Mouse (Mus musculus) erythroblast, adult 5-6 weeks (primary cell): Measurements from ENCODE around the gene Fau. TPM values are rescaled to one million over a fixed set of nuclear protein-coding genes. Genes with fewer than 3 reads are reported as not detected.

ENCODE experiments used
- ATAC-seq: replicated peaks from 2 replicates; pipeline ENCODE4 v1.8.0; 2016; ENCODE audit warnings: moderate number of reproducible peaks, mild to moderate bottlenecking, moderate TSS enrichment, inconsistent platforms; ENCODE audit not compliant: poor library complexity, low FRiP score, severe bottlenecking
- total RNA-seq, 2 experiments: library from RNA; stranded (forward) in 1 of 2; stranded (reverse) in 1 of 2; fragments of 150-400 nt in 1 of 2; fragments of 200-764, 138-1000 nt in 1 of 2; gene quantifications; 2 replicates each; pipeline versions ENCODE4 v1.2.3 to v1.2.4; 2015 to 2017; ENCODE audit warnings: low replicate concordance in 2 of 2

Fau gene
- total RNA-seq, 2 experiments from 2014 or later = 317 to 517 TPM

- ATAC-seq = peak; percentile 91
These were observed 10.2 kb downstream of the Fau start, which contains the start of gene Tm7sf2 for GRCm38 (mm10) chr19:6067724-6068415. Gene Tm7sf2, minus strand, starts transcription at chr19:6068373.

- no peak for ATAC-seq
These were observed 11.3 kb downstream of the Fau start for GRCm38 (mm10) chr19:6068951-6069350.

DNA sequence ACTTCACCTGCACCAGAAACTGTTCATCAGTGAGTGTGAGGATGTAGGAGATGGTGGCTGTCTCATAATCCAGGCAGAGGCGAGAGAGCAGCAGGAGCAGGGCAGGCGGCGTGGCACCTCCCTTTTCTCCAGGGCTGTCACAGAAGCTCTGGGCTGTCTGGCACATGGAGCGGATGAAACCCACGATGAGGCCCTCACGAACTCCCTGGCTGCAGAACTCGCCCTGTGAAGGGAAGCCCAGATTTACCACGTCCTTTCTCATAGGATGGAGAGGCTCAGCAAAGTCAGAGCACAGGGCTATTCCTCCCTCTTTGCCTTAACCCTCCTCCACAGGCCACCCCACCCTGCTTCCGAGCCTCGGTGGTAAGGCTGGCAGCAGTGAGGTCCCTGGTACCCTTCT lies 12.2 kb downstream of the Fau start:
- no peak for ATAC-seq

GRCm38 (mm10) chr19:6070571-6071250 lies 13.1 kb downstream of the Fau start:
- ATAC-seq = no peak

- ATAC-seq = no peak
These were observed 13.6 kb downstream of the Fau start for GRCm38 (mm10) chr19:6071261-6071660.

GRCm38 (mm10) chr19:6073889-6074288 lies 16.2 kb downstream of the Fau start:
- ATAC-seq = no peak

DNA sequence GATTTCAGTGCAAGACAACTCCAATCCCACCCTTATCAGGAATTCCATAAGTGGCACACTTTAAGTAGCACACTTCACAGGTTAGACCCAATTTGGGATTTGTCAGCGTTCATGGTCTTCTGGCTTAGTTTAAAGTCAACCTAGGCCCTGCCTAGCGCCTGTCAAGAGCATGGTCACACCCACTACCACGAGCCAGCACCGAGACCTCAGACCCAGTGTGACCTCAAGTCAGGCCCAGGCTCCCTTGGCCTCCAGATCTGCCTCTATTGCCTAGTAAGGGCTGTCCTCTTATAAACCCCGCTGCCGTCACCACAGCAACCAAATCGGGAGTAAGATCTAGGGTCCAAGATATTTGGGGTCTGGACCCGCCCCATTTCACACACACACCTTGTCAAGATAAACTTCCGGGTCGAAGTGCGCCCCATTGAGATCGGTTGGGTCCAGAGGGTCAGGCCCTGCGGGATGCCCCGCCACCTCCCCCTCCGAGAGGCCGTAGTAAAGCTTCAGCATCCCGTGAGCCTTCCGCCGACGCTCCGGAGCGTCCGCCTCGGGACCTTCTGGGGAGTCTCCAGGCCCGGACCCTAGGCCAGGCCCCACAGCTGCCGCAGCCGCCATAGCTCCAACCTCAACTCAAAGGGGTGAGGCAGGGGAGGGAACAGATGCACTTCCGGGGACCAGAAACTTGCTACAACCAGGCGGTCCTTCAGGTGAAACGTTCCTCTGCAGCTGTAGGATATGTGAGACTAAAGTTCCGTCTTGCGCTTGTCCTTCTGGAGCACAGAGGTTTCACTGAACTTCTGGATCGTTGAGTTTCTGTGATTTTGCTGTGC lies 19.1 kb downstream of the Fau start, which contains the start of gene Vps51:
TSS of gene Vps51 (minus strand) at position 668 of the 830 bp plus-strand sequence.
- ATAC-seq = peak; percentile 92

DNA sequence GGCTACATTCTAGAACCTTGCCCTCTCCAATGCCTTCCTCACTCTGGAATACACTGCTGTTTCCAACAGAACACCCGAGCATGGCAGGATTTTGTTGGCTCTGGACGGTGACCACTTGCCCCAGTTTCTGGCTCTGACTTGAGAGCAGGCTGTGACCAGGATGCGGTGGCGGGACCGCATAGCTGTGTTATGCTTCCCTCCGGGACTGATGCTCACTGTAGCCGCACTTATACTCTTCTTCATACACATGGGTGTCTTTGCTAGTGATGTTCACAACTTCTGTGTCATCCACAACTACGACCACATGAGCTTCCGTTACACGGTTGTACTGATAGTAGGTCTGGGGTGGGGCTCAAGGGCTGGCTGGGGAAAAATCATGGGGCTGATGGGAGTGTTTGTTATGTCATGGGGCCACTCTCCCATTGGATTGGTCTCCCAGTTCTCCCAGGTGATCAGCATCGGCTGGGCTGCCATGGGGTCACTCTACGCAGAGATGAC lies 22.4 kb downstream of the Fau start, which contains the start of gene Tmem262:
TSS of gene Tmem262 (plus strand) at position 51 of the 498 bp plus-strand sequence.
- no peak for ATAC-seq

DNA sequence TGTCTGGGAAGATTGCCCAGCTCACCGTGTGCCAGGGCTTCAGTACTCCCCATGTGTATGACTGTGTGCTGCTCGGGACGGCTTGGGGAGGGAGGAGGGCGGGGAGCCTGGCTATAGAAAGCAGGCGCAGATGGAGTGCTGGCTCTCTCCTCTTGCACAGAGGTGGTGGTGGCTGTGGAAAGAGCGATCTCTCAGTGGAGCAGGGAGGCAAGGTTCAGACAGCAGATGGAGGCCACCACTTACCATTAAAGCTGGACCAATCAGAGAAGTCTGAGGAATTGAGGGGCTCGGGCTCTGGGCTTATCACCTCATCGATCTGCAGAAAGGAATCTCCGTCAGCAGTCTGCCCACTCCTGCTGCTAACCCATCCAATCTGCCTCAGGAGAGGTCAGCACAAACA lies 24.5 kb downstream of the Fau start, which contains the start of gene Gm28374:
TSS of gene Gm28374 (minus strand) at position 101 of the 400 bp plus-strand sequence.
- no peak for ATAC-seq

DNA sequence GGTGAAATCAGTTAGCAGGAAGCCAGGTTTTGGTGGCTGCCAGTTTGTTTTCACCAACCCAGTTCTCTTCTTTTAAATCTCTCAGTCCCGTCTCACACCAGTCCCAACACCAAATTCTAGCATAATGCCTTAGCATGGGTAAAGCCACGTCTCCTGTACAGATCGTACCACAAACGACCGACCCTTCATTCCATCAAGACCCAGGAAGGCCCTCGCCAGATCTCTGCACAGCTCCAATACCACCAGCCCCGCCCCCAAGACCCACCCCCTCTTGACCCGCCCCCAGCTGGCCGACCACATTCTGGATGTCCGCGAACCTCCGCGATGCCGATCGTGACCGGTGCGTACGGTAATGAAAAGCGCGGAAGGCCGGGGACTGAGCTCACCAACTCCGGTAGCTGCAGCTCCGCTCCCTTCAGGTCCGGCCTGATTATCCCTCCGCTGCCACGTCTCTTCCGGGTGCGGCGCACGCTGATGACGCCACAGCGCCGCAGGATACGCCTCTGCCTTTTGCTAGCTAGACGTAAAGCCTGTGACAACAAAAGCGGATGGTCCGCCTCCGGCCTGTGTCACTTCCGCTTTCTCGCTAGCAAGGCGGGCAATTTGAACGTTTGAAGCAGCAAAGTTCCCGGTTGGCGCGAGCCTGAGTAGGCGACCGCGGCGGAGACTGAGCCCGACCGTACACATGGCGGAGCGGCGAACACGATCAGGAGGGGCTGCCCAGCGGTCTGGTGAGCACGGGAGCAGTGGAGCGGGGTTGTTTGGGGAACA lies 27.0 kb downstream of the Fau start, which contains the start of the genes Zfpl1 and Cdca5:
TSS of gene Zfpl1 (minus strand) at position 479 of the 771 bp plus-strand sequence.
TSS of gene Cdca5 (plus strand) at position 506 of the 771 bp plus-strand sequence.
- ATAC-seq = peak; percentile 88

DNA sequence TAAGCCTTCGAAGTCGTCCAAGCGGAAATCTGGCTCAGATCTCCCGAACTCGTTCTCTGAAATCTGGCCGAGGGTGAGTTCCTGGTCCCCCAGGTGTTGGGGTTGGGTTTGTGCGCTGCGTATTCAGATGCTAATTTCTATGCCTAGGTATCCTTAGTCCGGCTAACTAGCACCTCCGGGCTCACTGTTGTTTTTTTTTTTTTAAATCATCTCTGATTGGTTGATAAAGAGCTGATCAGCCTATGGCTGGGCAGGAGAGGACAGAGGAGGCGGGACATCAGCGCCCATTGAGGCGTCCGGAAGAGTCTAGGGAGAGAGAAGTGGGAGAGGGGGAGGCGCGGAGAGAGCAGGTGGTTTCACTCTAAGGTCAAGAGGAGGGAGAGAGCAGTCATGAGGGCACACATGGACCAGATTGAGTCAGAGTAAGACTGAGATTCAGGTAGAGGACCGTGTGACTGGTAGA lies 27.8 kb downstream of the Fau start:
- ATAC-seq = peak; percentile 83

DNA sequence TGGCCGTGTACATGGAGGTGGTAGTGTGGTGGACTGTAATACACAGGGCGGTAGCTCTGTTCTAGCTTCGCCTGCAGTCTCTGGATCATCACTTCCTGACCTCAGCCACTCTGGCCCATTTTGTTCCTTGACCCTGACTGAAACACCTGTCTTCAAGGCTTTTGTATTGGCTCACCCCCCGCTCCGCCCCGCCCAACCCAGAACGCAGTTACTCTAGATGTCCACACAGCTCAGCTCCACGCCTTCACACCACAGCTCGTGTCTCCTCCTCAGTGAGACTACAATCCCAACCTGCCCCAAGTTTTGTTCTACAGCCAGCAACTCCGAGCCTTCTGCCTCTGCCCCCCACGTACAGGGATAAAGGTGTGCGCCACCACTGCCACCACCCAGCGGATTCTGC lies 31.2 kb downstream of the Fau start:
- no peak for ATAC-seq

GRCm38 (mm10) chr19:6094119-6094518 lies 36.5 kb downstream of the Fau start, which contains the start of gene AC131692.1:
Gene AC131692.1, plus strand, starts transcription at chr19:6094419.
- ATAC-seq = no peak

DNA sequence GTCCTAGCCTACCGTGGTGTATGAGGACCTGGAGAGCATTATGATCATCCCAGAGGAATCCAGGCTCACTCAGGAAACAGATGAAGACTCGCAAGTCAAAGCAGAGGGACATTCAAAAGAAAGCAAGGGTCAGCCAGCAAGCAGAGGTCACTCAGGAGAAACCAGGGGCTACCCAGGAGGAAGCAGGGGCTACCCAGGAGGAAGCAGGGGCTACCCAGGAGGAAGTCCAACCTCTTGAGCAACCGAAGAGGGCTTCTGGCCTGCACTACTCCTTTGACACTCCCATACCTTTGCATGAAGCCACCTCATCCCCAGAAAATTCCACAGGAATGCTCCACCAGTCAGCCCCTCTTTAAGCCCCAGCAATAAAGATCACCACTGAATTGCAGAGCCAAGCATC lies 40.2 kb downstream of the Fau start:
- no peak for ATAC-seq

DNA sequence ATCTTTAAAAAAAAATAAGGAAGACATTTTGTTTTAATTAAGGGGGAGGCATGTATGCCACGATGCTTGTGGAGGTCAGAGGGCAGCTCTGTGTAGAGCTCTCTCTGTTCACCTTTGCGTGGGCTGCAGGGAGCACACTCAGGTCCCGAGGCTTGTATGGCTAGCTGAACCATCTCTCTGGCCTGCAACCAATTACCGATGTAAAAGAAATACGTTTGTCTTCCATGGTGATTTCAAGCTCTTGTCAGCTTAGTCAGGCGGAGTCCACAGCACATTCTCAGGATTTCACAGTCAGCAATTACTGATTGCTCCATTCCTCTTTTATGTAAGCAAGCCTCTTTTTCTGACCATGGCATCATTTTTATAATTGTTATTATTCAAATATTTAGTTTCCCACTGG lies 43.5 kb downstream of the Fau start:
- no peak for ATAC-seq

- ATAC-seq = peak; percentile 93
These were observed 44.7 kb downstream of the Fau start for GRCm38 (mm10) chr19:6102169-6102853.

GRCm38 (mm10) chr19:6104476-6104875 lies 46.8 kb downstream of the Fau start:
- no peak for ATAC-seq

- ATAC-seq = no peak
These were observed 47.9 kb downstream of the Fau start, which contains the start of gene Naaladl1 for GRCm38 (mm10) chr19:6105586-6105985. Gene Naaladl1, plus strand, starts transcription at chr19:6105782.
